Comparison of ENCODE assay signal across 12 mouse cellular contexts in genomic region chr5:118476597-118476996, GRCm38 (mm10).
DNase-seq lines count a peak whose midpoint lies in the region; ATAC-seq lines count a peak whose summit lies in the region.
"Had no signal": no experiment of that assay in that cellular context is flagged by ENCODE, and none has a peak within 500 bp of the region (broad histone marks: within the 10 kb centered on the region; RNA-seq: fewer than 3 reads in every experiment).

No protein-coding gene starts in this region.

- 42% methylated on average over 5 of the region's 5 CpGs for WGBS in heart, embryonic 16.5 days
- WGBS in liver, embryonic 16.5 days (ENCODE audit: insufficient replicate concordance) = 24% methylated on average over 5 of the region's 5 CpGs

- H3K4me3 ChIP-seq in heart, embryonic 16.5 days (ENCODE audit: low read length) = no peak overlapping the region
- H3K4me3 ChIP-seq in liver, embryonic 16.5 days (ENCODE audit: low read depth, low read length) = no peak overlapping the region
- H3K4me3 ChIP-seq: stomach, embryonic 15.5 days had no signal

- peak; percentile 16 for DNase-seq in left cerebral cortex, postnatal 4 days
- DNase-seq in left cerebral cortex, adult 9 months (ENCODE audit: low spot score in 2 of 2) = no peak
- peak; percentile 40 to 60 for DNase-seq in thymus, postnatal 36 days
- DNase-seq in right cerebral cortex, postnatal 25 days = no peak
- DNase-seq in retina, embryonic 14.5 days (ENCODE audit: low spot score) = no peak
- DNase-seq in retina, postnatal 1 day = no peak
- DNase-seq: adrenal gland, postnatal 25 days; kidney, postnatal 4 days; lung, embryonic 14.5 days had no signal

- H3K36me3 ChIP-seq in heart, embryonic 16.5 days (ENCODE audit: control insufficient read depth, insufficient read depth) = no peaks in the 10 kb centered on the region
- no peaks in the 10 kb centered on the region for H3K36me3 ChIP-seq in liver, embryonic 16.5 days (ENCODE audit: control insufficient read depth, insufficient read depth)
- H3K36me3 ChIP-seq: stomach, embryonic 15.5 days had no signal

- H3K27ac ChIP-seq in heart, embryonic 16.5 days (ENCODE audit: low read length) = peak overlapping the region; percentile 31; the same call in 1 of the 2 replicates
- H3K27ac ChIP-seq in liver, embryonic 16.5 days (ENCODE audit: low read length) = peak overlapping the region; percentile 99
- H3K27ac ChIP-seq: stomach, embryonic 15.5 days had no signal

- no peaks in the 10 kb centered on the region for H3K9me3 ChIP-seq in heart, embryonic 16.5 days (replicated peaks; ENCODE audit: control insufficient read depth, low read length)
- H3K9me3 ChIP-seq in liver, embryonic 16.5 days (replicated peaks; ENCODE audit: control insufficient read depth, low read length) = no peaks in the 10 kb centered on the region
- H3K9me3 ChIP-seq: stomach, embryonic 15.5 days had no signal

- peaks cover 34% of the 10 kb centered on the region for H3K4me1 ChIP-seq in heart, embryonic 16.5 days (ENCODE audit: control insufficient read depth, insufficient read depth, low read length)
- peaks cover 56% of the 10 kb centered on the region for H3K4me1 ChIP-seq in liver, embryonic 16.5 days (ENCODE audit: control insufficient read depth, low read depth, low read length)

- no peaks in the 10 kb centered on the region for H3K27me3 ChIP-seq in heart, embryonic 16.5 days (ENCODE audit: control insufficient read depth, insufficient read depth, low read length)
- H3K27me3 ChIP-seq in liver, embryonic 16.5 days (ENCODE audit: control insufficient read depth, insufficient read depth, low read depth, low read length) = no peaks in the 10 kb centered on the region
- H3K27me3 ChIP-seq: stomach, embryonic 15.5 days had no signal

- H3K9ac ChIP-seq in heart, embryonic 16.5 days (ENCODE audit: low read length) = no peak overlapping the region
- peak overlapping the region; percentile 32; the same call in 1 of the 2 replicates for H3K9ac ChIP-seq in liver, embryonic 16.5 days (ENCODE audit: low read depth, low read length)
- H3K9ac ChIP-seq: lung, embryonic 14.5 days; stomach, embryonic 15.5 days had no signal

- peak; percentile 30; the same call in 1 of the 2 replicates for ATAC-seq in heart, embryonic 16.5 days (replicated peaks; ENCODE audit: extremely low read depth, insufficient read depth, low FRiP score)
- no peak for ATAC-seq in liver, embryonic 16.5 days (ENCODE audit: low read depth)

- intact Hi-C loops in left cerebral cortex, postnatal 4 days (cut with DNase I) = no loop called here

- H3K4me2 ChIP-seq in heart, embryonic 16.5 days (ENCODE audit: low read depth, low read length) = 0 out of 2 replicates have a peak overlapping the region, but pooled peaks have one; percentile 15
- no peak overlapping the region for H3K4me2 ChIP-seq in liver, embryonic 16.5 days (ENCODE audit: low read depth, low read length)
- H3K4me2 ChIP-seq: lung, embryonic 14.5 days; stomach, embryonic 15.5 days had no signal

Comparison
In these comparisons a context has a peak if more than half of its experiments do, and no peak if none do; other contexts are left out.
1. DNase-seq: peak in left cerebral cortex, postnatal 4 days (single experiment) and thymus, postnatal 36 days (2 of 2); none in left cerebral cortex, adult 9 months (0 of 2), right cerebral cortex, postnatal 25 days (single experiment), retina, embryonic 14.5 days (single experiment) and retina, postnatal 1 day (single experiment).